Mouse (Mus musculus): Measurements from ENCODE around the gene Ccdc186. TPM values are rescaled to one million over a fixed set of nuclear protein-coding genes. Genes with fewer than 3 reads are reported as not detected.

The Ccdc186 gene
- polyA plus RNA-seq, 1 experiment from 2014 or later: 13.4 TPM

- Histone ChIP-seq H3K4me3 (ENCODE audit: low read depth, low read length) (no peak overlapping the region), H3K4me2 (replicated peaks; ENCODE audit: low read depth) (no peak overlapping the region), H3K27me3 (ENCODE audit: control insufficient read depth, insufficient read depth, low read length) (no peaks in the 10 kb centered on the region), H3K4me1 (replicated peaks; ENCODE audit: control insufficient read depth, insufficient read depth) (no peaks in the 10 kb centered on the region), H3K9me3 (ENCODE audit: control insufficient read depth, low read length) (no peaks in the 10 kb centered on the region), H3K9ac (ENCODE audit: low read length) (no peak overlapping the region), H3K36me3 (ENCODE audit: control insufficient read depth, insufficient read depth, low read length) (no peaks in the 10 kb centered on the region), H3K27ac (replicated peaks) (no peak overlapping the region)
- DNase-seq (ENCODE audit: low spot score) (no peak), ATAC-seq (ENCODE audit: low FRiP score, low TSS enrichment) (no peak)
- TF ChIP-seq EP300 (optimal IDR thresholded peaks at IDR 0.05): no peak
- TF ChIP-seq CTCF (IDR thresholded peaks at IDR 0.05; ENCODE audit: low read depth): no peak
- 85% methylated on average over 9 of the region's 9 CpGs for WGBS
Observed at GRCm38 (mm10) chr19:56746618-56747017, 75.4 kb downstream of the Ccdc186 start.

- Histone ChIP-seq H3K27me3 (ENCODE audit: control insufficient read depth, insufficient read depth, low read length) (no peaks in the 10 kb centered on the region), H3K9ac (ENCODE audit: low read length) (no peak overlapping the region), H3K4me2 (replicated peaks; ENCODE audit: low read depth) (no peak overlapping the region), H3K27ac (replicated peaks) (no peak overlapping the region), H3K36me3 (ENCODE audit: control insufficient read depth, insufficient read depth, low read length) (no peaks in the 10 kb centered on the region), H3K4me3 (ENCODE audit: low read depth, low read length) (no peak overlapping the region), H3K9me3 (ENCODE audit: control insufficient read depth, low read length) (no peaks in the 10 kb centered on the region), H3K4me1 (replicated peaks; ENCODE audit: control insufficient read depth, insufficient read depth) (no peaks in the 10 kb centered on the region)
- no peak for ATAC-seq (ENCODE audit: low FRiP score, low TSS enrichment)
- TF ChIP-seq EP300 (optimal IDR thresholded peaks at IDR 0.05) (no peak), CTCF (IDR thresholded peaks at IDR 0.05; ENCODE audit: low read depth) (no peak)
- WGBS: 87% methylated on average over 6 of the region's 6 CpGs
- no peak for DNase-seq (ENCODE audit: low spot score)
Observed at GRCm38 (mm10) chr19:56745528-56745927, 76.5 kb downstream of the Ccdc186 start.

- Histone ChIP-seq H3K4me3 (ENCODE audit: low read depth, low read length) (no peak overlapping the region), H3K27me3 (ENCODE audit: control insufficient read depth, insufficient read depth, low read length) (no peaks in the 10 kb centered on the region), H3K9me3 (ENCODE audit: control insufficient read depth, low read length) (no peaks in the 10 kb centered on the region), H3K36me3 (ENCODE audit: control insufficient read depth, insufficient read depth, low read length) (no peaks in the 10 kb centered on the region), H3K27ac (replicated peaks) (no peak overlapping the region), H3K9ac (ENCODE audit: low read length) (no peak overlapping the region), H3K4me2 (replicated peaks; ENCODE audit: low read depth) (no peak overlapping the region), H3K4me1 (replicated peaks; ENCODE audit: control insufficient read depth, insufficient read depth) (no peaks in the 10 kb centered on the region)
- TF ChIP-seq EP300 (optimal IDR thresholded peaks at IDR 0.05): no peak
- TF ChIP-seq CTCF (IDR thresholded peaks at IDR 0.05; ENCODE audit: low read depth): 0 out of 2 replicates have a peak, but pooled peaks have one; percentile 27
- DNase-seq (ENCODE audit: low spot score): no peak
- no peak for ATAC-seq (ENCODE audit: low FRiP score, low TSS enrichment)
- 79% methylated on average over 7 of the region's 7 CpGs for WGBS
Observed at GRCm38 (mm10) chr19:56745061-56745460, 76.9 kb downstream of the Ccdc186 start.

Other genes starting within 250 kb of the Ccdc186 start
- 0.45 and 0.59 TPM in 2 replicates for gene Adrb1, start 100.0 kb downstream of the Ccdc186 start, polyA plus RNA-seq (2015; fragmentation: Nextera tagmentation; extraction: Ambion mirVana)
- gene Tdrd1, start 4.0 kb upstream of the Ccdc186 start, polyA plus RNA-seq (2015; fragmentation: Nextera tagmentation; extraction: Ambion mirVana): 1.2 and 1.7 TPM in 2 replicates
- 0.99 and 1.0 TPM in 2 replicates for gene Vwa2, start 52.1 kb upstream of the Ccdc186 start, polyA plus RNA-seq (2015; fragmentation: Nextera tagmentation; extraction: Ambion mirVana)
- 9.0 and 11.0 TPM in 2 replicates for gene Afap1l2, start 186.0 kb upstream of the Ccdc186 start, polyA plus RNA-seq (2015; fragmentation: Nextera tagmentation; extraction: Ambion mirVana)

Measured in stomach, postnatal 0 days (tissue).